Mouse (Mus musculus) limb, embryonic 13.5 days (tissue): ENCODE results near the gene Abcc4. TPM values are rescaled to one million over a fixed set of nuclear protein-coding genes. Genes with fewer than 3 reads are reported as not detected.
A peak's percentile ranks its signal among the peaks of the same experiment; 100 is the strongest.
"Not testable (repeated sequence)": the region's sequence is repeated elsewhere in the genome, so short reads cannot be mapped to it uniquely, and the experiment has no call there.

Experiments
- ATAC-seq: fragments of 200-750 bp; cut with Nextera tagmentation; 2 replicates; pipeline ENCODE4 v1.8.0; 2017; ENCODE audit warnings: low read depth, moderate number of reproducible peaks, moderate TSS enrichment; ENCODE audit not compliant: low FRiP score
- H3K27ac ChIP-seq: fragments of 300-500 bp; sonication (generic); 2 replicates; pipeline ENCODE4 v1.5.1; 2015; ENCODE audit warnings: inconsistent platforms, mild to moderate bottlenecking, moderate library complexity
- H3K27me3 ChIP-seq: fragments of 300-500 bp; sonication (generic); 2 replicates; pipeline ENCODE4 v1.6.1; 2015; ENCODE audit warnings: mild to moderate bottlenecking, inconsistent platforms
- H3K36me3 ChIP-seq: fragments of 300-500 bp; sonication (generic); 2 replicates; pipeline ENCODE4 v1.6.1; 2015; ENCODE audit warnings: inconsistent platforms, mild to moderate bottlenecking, moderate library complexity
- H3K4me1 ChIP-seq: fragments of 300-500 bp; sonication (generic); 2 replicates; pipeline ENCODE4 v1.6.1; 2015; ENCODE audit warnings: inconsistent platforms
- H3K4me2 ChIP-seq: fragments of 300-500 bp; sonication (generic); replicated peaks from 2 replicates; pipeline ENCODE4 v1.6.1; 2015; ENCODE audit warnings: inconsistent platforms, mild to moderate bottlenecking, moderate library complexity
- H3K4me3 ChIP-seq: fragments of 300-500 bp; sonication (generic); 2 replicates; pipeline ENCODE4 v1.5.1; 2015; ENCODE audit warnings: moderate library complexity, mild to moderate bottlenecking, inconsistent platforms
- H3K9ac ChIP-seq: fragments of 300-500 bp; sonication (generic); 2 replicates; pipeline ENCODE4 v1.6.1; 2015; ENCODE audit warnings: mild to moderate bottlenecking, inconsistent platforms
- H3K9me3 ChIP-seq: fragments of 300-500 bp; sonication (generic); 2 replicates; pipeline ENCODE4 v1.6.1; 2016; ENCODE audit warnings: inconsistent platforms
- WGBS: fragments of 180-500 bp; shearing (Covaris S2); methylation state at CpG from one replicate; pipeline ENCODE4 v1.1.7; 2015; 5-methylcytosine and 5-hydroxymethylcytosine counted together
- polyA plus RNA-seq: library from polyadenylated mRNA; unstranded; fragments of >200 nt; fragmentation: Nextera tagmentation; extraction: Ambion mirVana; gene quantifications from 2 replicates; pipeline ENCODE4 v1.2.1, GENCODE M21; 2015

Gene Abcc4
- polyA plus RNA-seq, 1 experiment from 2014 or later = 1.4 TPM

DNA sequence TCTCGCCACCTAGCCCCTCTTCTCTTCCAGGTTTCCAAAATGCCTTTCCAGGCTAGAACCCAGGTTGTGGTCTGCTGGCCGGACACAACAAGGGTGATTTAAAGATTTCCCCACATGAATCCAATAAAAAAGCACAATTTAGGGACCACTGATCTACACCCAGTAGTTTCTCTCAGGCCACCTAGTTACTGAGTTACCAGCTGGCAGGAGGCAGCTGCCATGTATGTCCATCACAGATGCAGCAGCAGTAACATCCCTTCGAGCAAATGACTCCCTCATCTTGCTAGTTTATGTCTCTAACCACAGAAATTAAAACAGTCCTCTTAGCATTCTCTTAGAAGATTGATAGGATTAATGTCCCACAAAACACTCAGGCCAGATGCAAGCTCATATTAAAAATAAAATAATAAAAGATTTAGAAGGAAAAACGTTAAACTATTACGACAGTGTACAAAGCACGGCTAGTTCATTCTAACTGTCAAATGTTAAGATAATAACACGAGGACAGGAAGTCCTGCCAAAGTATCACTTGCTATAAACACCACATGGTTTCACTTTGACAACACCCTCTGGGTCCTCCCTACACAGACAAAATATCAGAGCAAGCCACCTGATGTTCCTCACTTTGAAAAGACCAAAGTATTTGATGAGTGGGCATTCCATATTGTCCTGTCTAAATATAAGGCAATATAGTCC, 56.7 kb downstream of the Abcc4 start:
- H3K9ac ChIP-seq = no peak overlapping the region
- H3K4me1 ChIP-seq = 0 out of 2 replicates have a peak, but pooled peaks cover 2% of the 10 kb centered on the region
- H3K4me2 ChIP-seq = no peak overlapping the region
- no peaks in the 10 kb centered on the region for H3K36me3 ChIP-seq
- H3K27ac ChIP-seq = no peak overlapping the region
- H3K4me3 ChIP-seq = no peak overlapping the region
- ATAC-seq = no peak
- no peaks in the 10 kb centered on the region for H3K9me3 ChIP-seq
- WGBS = 48% methylated on average over 7 of the region's 7 CpGs
- no peaks in the 10 kb centered on the region for H3K27me3 ChIP-seq

DNA sequence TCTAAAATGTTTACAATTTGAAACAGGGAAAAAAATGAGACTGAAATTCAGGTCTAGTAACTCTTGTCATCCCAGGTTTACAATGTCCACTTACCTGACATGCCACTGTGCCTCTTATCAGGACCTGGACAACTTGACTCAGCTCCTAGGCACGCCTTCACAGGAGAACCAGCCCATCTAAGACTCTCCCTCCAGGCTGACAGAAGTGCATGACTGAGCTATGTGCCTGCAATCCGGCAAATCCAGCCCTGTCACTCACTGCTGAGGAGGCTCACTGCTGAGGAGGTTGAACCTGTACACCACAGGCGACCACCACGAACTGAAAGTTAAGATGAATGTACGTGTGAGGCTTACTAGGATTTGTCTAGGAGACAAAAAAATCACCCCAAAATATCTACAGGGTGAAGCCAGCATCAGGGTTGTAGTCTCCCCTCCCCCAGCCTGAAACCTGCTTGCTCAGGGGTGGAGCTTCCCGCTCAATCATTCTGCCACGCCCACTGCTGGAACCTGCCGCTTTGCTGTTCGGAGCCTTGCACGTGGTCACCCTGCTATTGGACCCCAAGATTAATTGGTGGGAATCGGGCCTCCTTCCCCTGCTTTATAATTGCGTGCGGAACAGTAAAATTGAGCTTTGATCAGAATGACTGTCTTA, 63.0 kb downstream of the Abcc4 start:
- not testable (repeated sequence) for H3K9ac ChIP-seq, H3K27me3 ChIP-seq, ATAC-seq, H3K4me2 ChIP-seq, H3K4me3 ChIP-seq, H3K9me3 ChIP-seq, H3K4me1 ChIP-seq, H3K27ac ChIP-seq, H3K36me3 ChIP-seq
- 83% methylated on average over 13 of the region's 13 CpGs for WGBS

DNA sequence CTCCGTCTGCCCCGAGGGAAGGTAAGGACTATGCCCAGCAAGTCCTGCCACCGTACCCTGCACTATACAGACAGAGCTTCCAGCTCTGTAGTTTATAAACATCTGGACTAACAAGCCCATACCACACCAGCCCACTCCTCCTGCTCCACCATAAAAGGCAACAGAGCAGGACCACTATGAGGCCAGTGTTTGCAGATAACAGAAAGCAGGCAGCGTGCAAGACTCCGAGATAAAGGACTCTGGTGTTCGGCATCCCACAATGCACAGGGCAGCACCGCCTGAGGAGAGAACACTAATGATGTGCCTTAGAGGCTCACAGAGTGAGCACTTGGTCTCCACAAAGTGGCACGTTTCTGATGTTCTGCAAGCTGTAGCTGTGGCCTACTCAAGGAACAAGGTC, 63.9 kb downstream of the Abcc4 start:
- Histone ChIP-seq H3K27ac (no peak overlapping the region), H3K9me3 (no peaks in the 10 kb centered on the region), H3K4me3 (no peak overlapping the region), H3K4me1 (no peaks in the 10 kb centered on the region), H3K27me3 (no peaks in the 10 kb centered on the region), H3K36me3 (no peaks in the 10 kb centered on the region), H3K4me2 (no peak overlapping the region), H3K9ac (no peak overlapping the region)
- 74% methylated on average over 8 of the region's 8 CpGs for WGBS
- ATAC-seq = no peak

DNA sequence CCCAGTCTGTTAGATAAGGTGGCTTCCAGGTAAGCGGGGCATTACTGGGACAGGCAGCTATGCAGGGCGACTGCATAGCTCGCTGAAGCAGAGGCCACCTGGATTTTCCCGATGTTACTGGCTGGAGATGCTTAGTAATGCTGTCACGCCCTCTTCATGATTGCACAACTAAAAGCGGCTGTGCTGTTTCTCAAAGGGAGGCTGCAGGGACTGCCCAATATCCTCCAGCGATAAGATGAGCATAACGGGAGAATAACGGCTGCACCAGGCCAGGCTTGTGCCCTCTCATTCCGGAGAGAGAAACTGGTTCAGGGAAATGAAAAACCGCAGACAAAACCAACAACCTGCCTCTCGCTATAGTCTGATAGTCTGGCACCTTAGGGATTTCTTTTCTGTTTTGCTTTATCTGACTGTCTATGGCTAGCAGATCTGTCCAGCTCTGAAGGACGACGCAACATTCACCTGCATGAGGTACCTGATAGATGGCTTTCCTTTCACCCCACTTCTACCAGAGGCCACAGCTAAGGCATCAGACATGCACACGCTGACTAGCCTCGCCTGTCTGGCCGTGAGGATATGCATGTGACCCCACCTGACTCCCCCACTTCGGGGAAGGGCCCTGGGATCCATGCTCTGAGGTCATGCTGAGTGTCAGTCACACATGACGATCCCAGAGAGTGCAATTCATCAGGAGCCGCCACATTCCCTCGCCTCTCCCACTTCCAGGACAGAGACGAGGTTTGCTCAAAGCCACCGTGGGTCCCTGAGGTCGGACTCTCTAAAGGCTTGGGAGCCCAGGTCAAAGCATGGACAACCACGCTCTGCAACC, 67.4 kb downstream of the Abcc4 start:
- no peak overlapping the region for H3K4me3 ChIP-seq
- H3K4me1 ChIP-seq = peaks cover 11% of the 10 kb centered on the region
- H3K27ac ChIP-seq = no peak overlapping the region
- no peak overlapping the region for H3K9ac ChIP-seq
- 84% methylated on average over 25 of the region's 25 CpGs for WGBS
- H3K36me3 ChIP-seq = no peaks in the 10 kb centered on the region
- no peak overlapping the region for H3K4me2 ChIP-seq
- no peaks in the 10 kb centered on the region for H3K27me3 ChIP-seq
- ATAC-seq = no peak
- H3K9me3 ChIP-seq = no peaks in the 10 kb centered on the region

DNA sequence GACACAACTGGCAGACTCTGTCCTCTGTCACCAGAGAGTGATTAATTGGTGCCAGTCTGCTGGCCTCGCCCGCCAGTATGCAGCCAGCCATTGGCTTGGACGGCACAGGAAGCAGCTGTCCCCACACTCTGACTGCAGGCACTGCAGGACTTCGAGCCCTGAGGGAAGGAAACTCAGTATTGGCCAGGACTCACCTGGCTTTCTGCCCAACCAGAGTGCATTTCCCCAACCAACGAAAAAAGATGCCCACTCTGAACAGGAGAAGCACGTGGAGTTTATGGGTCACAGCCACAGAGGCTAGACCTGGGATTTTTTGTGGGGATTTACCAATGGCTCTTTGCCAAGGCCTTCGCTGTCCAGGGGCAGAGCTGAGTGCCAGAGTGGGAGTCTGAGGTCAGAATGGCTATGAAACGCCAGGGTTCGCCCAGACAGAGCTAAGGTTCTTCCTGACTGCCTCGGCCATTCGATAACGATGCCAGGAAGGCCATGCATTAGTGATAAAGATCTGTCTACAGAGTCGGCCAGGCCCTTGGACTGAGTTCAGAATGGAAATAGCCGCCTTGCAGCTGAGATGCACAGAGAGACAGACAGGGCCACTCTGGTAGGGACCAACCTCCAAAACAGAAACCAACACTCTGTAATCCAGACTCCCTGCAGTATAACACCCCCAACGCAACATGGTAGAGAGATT, 70.4 kb downstream of the Abcc4 start:
- peak overlapping the region; percentile 5; the same call in 1 of the 2 replicates for H3K4me2 ChIP-seq
- no peak overlapping the region for H3K27ac ChIP-seq
- H3K4me1 ChIP-seq = peaks cover 11% of the 10 kb centered on the region
- H3K4me3 ChIP-seq = no peak overlapping the region
- H3K27me3 ChIP-seq = no peaks in the 10 kb centered on the region
- peak; percentile 80 for ATAC-seq
- H3K9ac ChIP-seq = no peak overlapping the region
- no peaks in the 10 kb centered on the region for H3K36me3 ChIP-seq
- WGBS = 42% methylated on average over 15 of the region's 15 CpGs
- H3K9me3 ChIP-seq = no peaks in the 10 kb centered on the region

DNA sequence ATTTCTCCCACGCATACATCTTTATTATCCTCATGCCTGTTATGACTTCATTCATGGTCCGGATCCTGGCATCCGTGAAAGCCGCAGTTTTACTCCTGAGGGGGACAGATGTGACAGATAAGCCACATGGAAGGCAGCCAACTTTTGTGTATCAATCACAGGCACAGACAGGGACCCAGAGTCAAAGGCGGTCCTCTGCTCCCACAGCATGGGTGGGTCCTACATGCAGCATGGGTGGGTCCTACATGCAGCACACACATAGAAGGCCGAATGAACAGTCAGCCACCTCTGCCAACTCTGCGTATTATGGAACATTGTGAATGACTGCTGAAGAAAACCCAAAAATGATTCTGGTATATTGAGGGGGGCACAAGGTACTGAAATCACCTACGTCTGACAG, 76.4 kb downstream of the Abcc4 start:
- Histone ChIP-seq H3K27ac (no peak overlapping the region), H3K4me2 (no peak overlapping the region), H3K27me3 (no peaks in the 10 kb centered on the region), H3K4me3 (no peak overlapping the region), H3K4me1 (no peaks in the 10 kb centered on the region), H3K36me3 (no peaks in the 10 kb centered on the region), H3K9ac (no peak overlapping the region), H3K9me3 (no peaks in the 10 kb centered on the region)
- no peak for ATAC-seq
- WGBS = 83% methylated on average over 8 of the region's 8 CpGs

DNA sequence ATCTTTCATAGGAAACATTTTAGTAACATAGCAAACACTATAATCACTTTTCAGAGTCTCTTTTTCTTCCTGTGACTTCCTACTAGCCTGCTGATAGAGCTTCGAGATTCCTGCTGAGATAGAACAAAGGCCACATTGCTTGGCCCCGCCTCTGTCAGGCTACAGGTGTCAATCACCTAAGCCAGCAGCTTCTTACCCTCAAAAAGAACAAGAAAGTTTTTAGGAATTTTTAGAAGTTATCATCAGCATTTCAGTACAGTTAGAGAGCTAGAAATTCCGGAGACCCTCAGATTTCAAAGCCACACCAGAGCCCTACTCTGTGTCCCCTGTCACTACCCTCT, 84.6 kb downstream of the Abcc4 start:
- H3K9ac ChIP-seq = no peak overlapping the region
- no peaks in the 10 kb centered on the region for H3K9me3 ChIP-seq

DNA sequence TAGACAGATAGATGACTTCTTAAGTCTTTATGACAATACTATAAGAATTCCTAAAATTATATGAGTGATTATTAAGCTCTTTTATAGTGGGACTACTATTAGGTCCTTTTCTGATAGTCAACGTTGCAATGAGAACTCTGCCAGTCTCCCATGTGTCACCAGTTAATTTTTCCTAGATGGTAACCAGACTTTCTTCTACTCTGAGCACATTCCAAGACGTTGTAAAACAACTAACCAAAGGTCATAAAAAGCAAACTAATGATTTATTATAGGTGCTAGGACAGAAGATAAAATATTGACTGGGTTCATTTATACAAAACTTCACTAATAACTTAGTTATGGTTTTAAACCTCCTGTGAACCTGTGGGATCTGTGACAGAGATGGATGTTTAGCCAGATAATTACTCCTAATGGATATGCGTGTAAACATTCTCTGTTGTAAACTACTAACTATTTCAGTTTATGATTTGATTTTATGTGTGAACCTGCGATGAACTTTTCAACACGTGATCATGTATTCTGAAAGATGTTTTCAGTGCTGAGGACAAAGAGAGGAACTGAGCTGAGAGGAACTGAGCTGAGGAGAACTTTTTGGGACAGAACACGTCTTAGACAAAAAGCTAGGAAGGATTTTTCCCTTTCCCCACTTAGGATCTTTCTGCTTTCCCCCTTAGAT, 85.1 kb downstream of the Abcc4 start:
- no peaks in the 10 kb centered on the region for H3K27me3 ChIP-seq
- no peak overlapping the region for H3K27ac ChIP-seq
- H3K4me1 ChIP-seq = 0 out of 2 replicates have a peak, but pooled peaks cover 8% of the 10 kb centered on the region
- no peak overlapping the region for H3K9ac ChIP-seq
- ATAC-seq = no peak
- H3K36me3 ChIP-seq = no peaks in the 10 kb centered on the region
- H3K4me3 ChIP-seq = no peak overlapping the region
- no peaks in the 10 kb centered on the region for H3K9me3 ChIP-seq
- no peak overlapping the region for H3K4me2 ChIP-seq
- 23% methylated on average over 6 of the region's 6 CpGs for WGBS

More for the DNA sequence above, 84.6 kb downstream of the Abcc4 start:
- ATAC-seq = no peak
- Histone ChIP-seq H3K4me3 (no peak overlapping the region), H3K27me3 (no peaks in the 10 kb centered on the region), H3K27ac (no peak overlapping the region), H3K4me2 (no peak overlapping the region), H3K36me3 (no peaks in the 10 kb centered on the region), H3K4me1 (0 out of 2 replicates have a peak, but pooled peaks cover 8% of the 10 kb centered on the region)
- 65% methylated on average over 3 of the region's 3 CpGs for WGBS

DNA sequence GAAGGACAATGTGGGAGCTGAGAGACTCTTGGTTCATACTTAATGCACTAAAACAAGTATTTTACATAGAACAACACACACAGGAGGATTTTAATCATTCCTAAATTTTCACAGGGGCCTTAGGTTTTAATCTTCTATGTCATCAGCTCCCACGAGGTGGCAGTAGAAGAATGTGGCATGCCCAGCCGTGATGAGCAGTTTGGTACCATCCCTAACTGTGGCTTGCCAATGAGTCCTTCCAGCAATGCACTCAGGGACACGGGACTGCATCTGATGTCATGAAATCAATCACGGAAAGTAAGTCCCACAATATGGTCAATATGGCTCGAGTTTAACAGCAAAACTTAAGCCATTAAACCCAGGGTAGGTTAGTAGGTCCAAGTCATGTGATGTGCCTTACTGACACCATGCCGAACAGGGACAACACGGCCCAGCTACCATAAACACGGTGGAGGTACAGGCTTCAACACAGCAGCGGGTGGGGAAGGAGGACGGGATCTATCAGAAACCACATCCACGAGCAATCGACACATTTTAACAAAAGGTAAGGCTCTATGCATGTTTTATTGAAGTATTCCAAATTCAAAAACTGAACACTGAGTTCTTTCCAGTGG, 89.2 kb downstream of the Abcc4 start:
- Histone ChIP-seq H3K27me3 (peaks cover 6% of the 10 kb centered on the region), H3K4me3 (no peak overlapping the region), H3K36me3 (no peaks in the 10 kb centered on the region), H3K4me1 (0 out of 2 replicates have a peak, but pooled peaks cover 8% of the 10 kb centered on the region), H3K4me2 (no peak overlapping the region), H3K27ac (no peak overlapping the region), H3K9ac (no peak overlapping the region), H3K9me3 (no peaks in the 10 kb centered on the region)
- no peak for ATAC-seq
- 73% methylated on average over 12 of the region's 12 CpGs for WGBS

DNA sequence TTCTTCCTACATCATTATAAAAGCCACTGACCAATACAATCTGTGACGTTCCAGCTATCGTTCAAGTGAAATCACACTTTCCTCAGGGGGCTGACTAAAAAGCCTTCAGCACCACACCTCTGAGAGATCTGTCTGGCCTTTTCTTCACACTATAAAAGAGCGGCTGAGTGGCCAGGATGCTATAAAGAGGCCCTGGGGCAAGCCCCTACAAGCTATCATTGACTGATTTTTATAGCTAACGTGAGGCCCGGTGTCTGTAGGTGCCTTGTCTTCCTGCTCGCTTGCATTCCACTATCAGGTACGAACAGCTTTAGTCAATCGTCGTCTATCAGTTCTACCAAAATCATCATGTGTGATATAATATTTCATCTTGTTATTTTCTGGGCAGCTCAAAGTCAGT, 92.3 kb downstream of the Abcc4 start:
- WGBS = 32% methylated on average over 9 of the region's 9 CpGs
- Histone ChIP-seq H3K4me2 (no peak overlapping the region), H3K27me3 (peaks cover 9% of the 10 kb centered on the region), H3K9ac (no peak overlapping the region), H3K4me1 (peaks cover 6% of the 10 kb centered on the region; the same call in 1 of the 2 replicates), H3K9me3 (peaks cover 4% of the 10 kb centered on the region; the same call in 1 of the 2 replicates), H3K36me3 (no peaks in the 10 kb centered on the region), H3K4me3 (no peak overlapping the region), H3K27ac (no peak overlapping the region)
- ATAC-seq = no peak

DNA sequence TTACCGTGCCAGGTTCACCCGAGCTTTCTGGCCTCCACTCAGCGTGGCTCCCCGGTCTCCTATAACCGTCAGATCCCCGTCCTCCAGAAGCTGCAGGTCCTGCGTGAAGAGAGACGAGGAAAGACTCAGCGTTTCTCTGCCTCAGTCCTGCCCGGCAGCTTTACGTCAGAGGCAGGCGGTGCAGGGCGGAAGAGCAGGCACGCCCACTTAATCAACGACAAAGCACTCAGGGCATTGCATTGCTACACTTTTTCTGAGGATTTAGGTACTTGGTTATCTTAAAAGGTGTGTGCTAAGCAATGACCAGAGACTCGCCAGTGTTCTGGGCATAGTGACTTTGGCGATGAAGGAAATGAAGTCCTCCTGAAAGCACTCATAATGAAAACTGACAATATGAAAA, 94.3 kb downstream of the Abcc4 start:
- Histone ChIP-seq H3K36me3 (no peaks in the 10 kb centered on the region), H3K4me3 (no peak overlapping the region), H3K9ac (no peak overlapping the region), H3K27ac (no peak overlapping the region), H3K4me2 (no peak overlapping the region), H3K27me3 (peaks cover 9% of the 10 kb centered on the region), H3K9me3 (peaks cover 4% of the 10 kb centered on the region; the same call in 1 of the 2 replicates), H3K4me1 (peaks cover 12% of the 10 kb centered on the region)
- ATAC-seq = no peak
- WGBS = 72% methylated on average over 17 of the region's 17 CpGs
